Mouse (Mus musculus) kidney, embryonic 14.5 days (tissue): Measurements from ENCODE around the gene Sp6. TPM values are rescaled to one million over a fixed set of nuclear protein-coding genes. Genes with fewer than 3 reads are reported as not detected.

Source experiments
- ATAC-seq: fragments of 200-750 bp; cut with Nextera tagmentation; 2 replicates; pipeline ENCODE4 v1.8.0; 2017; ENCODE audit warnings: moderate number of reproducible peaks, mild to moderate bottlenecking, moderate TSS enrichment, moderate library complexity; ENCODE audit not compliant: low FRiP score, low TSS enrichment
- H3K27ac ChIP-seq: fragments of 300-500 bp; sonication (generic); 2 replicates; pipeline ENCODE4 v1.5.1; 2014; ENCODE audit warnings: low read depth, mild to moderate bottlenecking, low read length, moderate library complexity, mixed read lengths
- H3K27me3 ChIP-seq: fragments of 300-500 bp; sonication (generic); 2 replicates; pipeline ENCODE4 v1.6.1; 2014; ENCODE audit warnings: mild to moderate bottlenecking, low read length; ENCODE audit not compliant: control insufficient read depth, insufficient read depth
- H3K36me3 ChIP-seq: fragments of 300-500 bp; sonication (generic); 2 replicates; pipeline ENCODE4 v1.6.1; 2014; ENCODE audit warnings: low read length, mixed read lengths; ENCODE audit not compliant: control insufficient read depth, insufficient read depth
- H3K4me1 ChIP-seq: fragments of 300-500 bp; sonication (generic); 2 replicates; pipeline ENCODE4 v1.6.1; 2014; ENCODE audit warnings: low read length, mixed read lengths; ENCODE audit not compliant: control insufficient read depth, insufficient read depth
- H3K4me2 ChIP-seq: fragments of 300-500 bp; sonication (generic); replicated peaks from 2 replicates; pipeline ENCODE4 v1.6.1; 2014; ENCODE audit warnings: low read depth, mild to moderate bottlenecking, low read length
- H3K4me3 ChIP-seq: fragments of 300-500 bp; sonication (generic); 2 replicates; pipeline ENCODE4 v1.5.1; 2014; ENCODE audit warnings: mild to moderate bottlenecking, low read length
- H3K9ac ChIP-seq: fragments of 300-500 bp; sonication (generic); 2 replicates; pipeline ENCODE4 v1.6.1; 2014; ENCODE audit warnings: low read depth, mild to moderate bottlenecking, low read length, moderate library complexity
- H3K9me3 ChIP-seq: fragments of 300-500 bp; sonication (generic); 2 replicates; pipeline ENCODE4 v1.6.1; 2016; ENCODE audit warnings: low read length; ENCODE audit not compliant: control insufficient read depth
- WGBS: fragments of 180-500 bp; shearing (Covaris S2); extraction: QIAGEN DNeasy Blood & Tissue Kit; methylation state at CpG from one replicate; pipeline ENCODE4 v1.1.7; 2014; 5-methylcytosine and 5-hydroxymethylcytosine counted together
- polyA plus RNA-seq: library from polyadenylated mRNA; unstranded; fragments of >200 nt; fragmentation: Nextera tagmentation; extraction: Ambion mirVana; gene quantifications from 2 replicates; pipeline ENCODE4 v1.2.1, GENCODE M21; 2014

Gene Sp6
- polyA plus RNA-seq, 1 experiment from 2014 or later = 0.57 TPM

DNA sequence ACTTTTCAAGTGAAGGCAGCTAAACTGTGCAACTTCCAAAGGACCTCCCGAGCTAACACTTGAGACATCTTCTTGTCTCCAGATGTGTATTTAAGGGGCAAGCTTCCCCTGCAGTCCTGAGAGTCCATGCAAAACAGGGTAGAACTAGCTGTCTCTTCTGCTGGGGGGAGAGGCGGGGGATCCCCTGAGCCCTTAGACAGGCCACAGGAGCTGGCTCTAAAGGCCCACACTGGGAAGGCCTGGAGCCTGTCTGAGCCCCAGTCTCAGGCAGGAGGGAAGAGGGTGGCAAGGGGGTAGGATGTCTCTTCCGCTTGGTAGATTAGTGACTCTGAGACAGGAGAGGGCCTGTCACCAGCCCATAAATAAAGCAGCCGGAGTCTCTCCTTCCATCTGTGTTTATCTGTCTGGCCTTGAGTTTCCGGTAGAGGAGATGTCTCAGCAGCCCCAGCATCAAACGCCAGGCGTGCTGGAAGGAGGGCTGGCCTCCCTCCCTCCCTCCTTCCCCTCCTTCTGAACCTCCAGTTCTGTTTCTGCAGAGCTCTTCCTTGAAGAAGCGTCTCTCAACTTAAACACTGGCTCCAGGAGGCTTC is 20.4 kb upstream of the Sp6 start:
- H3K4me2 ChIP-seq = no peak overlapping the region
- WGBS = 10% methylated on average over 7 of the region's 8 CpGs
- peak overlapping the region; percentile 75 for H3K27ac ChIP-seq
- H3K27me3 ChIP-seq = peaks cover 8% of the 10 kb centered on the region; the same call in 1 of the 2 replicates
- no peaks in the 10 kb centered on the region for H3K9me3 ChIP-seq
- H3K9ac ChIP-seq = 0 out of 2 replicates have a peak overlapping the region, but pooled peaks have one; percentile 5
- H3K4me1 ChIP-seq = peaks cover 40% of the 10 kb centered on the region
- H3K36me3 ChIP-seq = no peaks in the 10 kb centered on the region
- peak; percentile 70 for ATAC-seq
- H3K4me3 ChIP-seq = no peak overlapping the region

- Histone ChIP-seq H3K4me2 (no peak overlapping the region), H3K27ac (no peak overlapping the region), H3K27me3 (peaks cover 17% of the 10 kb centered on the region; the same call in 1 of the 2 replicates), H3K4me1 (peaks cover 36% of the 10 kb centered on the region), H3K9me3 (no peaks in the 10 kb centered on the region), H3K4me3 (no peak overlapping the region), H3K36me3 (no peaks in the 10 kb centered on the region), H3K9ac (no peak overlapping the region)
- 0 out of 2 replicates have a peak, but pooled peaks have one; percentile 14 for ATAC-seq
- 26% methylated on average over 5 of the region's 5 CpGs for WGBS
Observed at GRCm38 (mm10) chr11:96995031-96995430, 18.2 kb upstream of the Sp6 start.

DNA sequence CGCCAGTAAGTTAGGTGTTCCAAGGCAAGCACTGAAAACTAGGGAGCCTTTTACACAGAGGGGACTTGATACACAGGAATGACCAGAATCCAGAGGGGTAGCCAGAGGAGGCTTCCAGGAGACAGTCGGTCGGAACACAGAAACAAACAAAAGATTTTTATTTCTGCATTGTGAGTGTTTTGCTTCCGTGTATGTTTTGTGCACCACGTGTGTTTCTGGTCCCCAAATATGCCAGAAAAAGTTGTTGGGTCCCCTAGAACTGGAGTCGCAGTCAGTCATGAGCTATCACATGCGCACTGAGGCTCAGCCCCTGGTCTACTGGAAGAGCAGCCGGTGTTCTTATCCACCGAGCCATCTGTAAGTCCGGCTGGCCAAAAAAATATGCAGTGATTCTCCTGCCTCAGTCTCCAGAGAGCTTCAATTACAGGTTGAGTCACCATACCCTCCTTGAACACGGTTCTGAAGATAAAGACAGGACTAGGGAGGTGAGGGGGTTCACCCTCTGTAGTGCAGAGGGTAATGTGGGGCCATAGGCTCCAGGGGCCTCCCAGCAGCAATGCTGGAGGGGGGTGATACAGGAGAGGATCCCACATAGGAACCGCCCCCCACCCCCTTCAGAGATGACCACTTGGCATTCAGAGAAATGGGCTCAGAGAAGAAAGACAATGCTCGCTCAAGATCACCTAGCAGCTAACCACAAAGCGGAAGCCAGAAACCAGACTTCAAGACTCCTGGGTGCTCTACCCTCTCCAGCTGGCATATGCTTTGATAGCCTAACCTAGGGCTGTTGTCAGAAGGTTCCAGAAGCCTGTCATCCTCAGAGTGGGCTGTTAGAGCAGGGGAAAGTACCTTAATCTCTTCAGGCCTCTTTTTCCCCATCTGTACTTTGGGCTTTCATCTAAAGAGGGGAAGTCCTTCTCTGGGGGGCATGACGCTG is 17.1 kb upstream of the Sp6 start:
- no peak overlapping the region for H3K27ac ChIP-seq
- H3K4me3 ChIP-seq = no peak overlapping the region
- H3K4me1 ChIP-seq = peaks cover 36% of the 10 kb centered on the region
- 83% methylated on average over 15 of the region's 15 CpGs for WGBS
- H3K4me2 ChIP-seq = no peak overlapping the region
- no peaks in the 10 kb centered on the region for H3K36me3 ChIP-seq
- no peak for ATAC-seq
- H3K9ac ChIP-seq = no peak overlapping the region
- peaks cover 17% of the 10 kb centered on the region; the same call in 1 of the 2 replicates for H3K27me3 ChIP-seq
- H3K9me3 ChIP-seq = no peaks in the 10 kb centered on the region

GRCm38 (mm10) chr11:96996773-96997379 is 16.3 kb upstream of the Sp6 start:
- Histone ChIP-seq H3K4me3 (peak overlapping the region; percentile 29), H3K9me3 (no peaks in the 10 kb centered on the region), H3K27me3 (peaks cover 17% of the 10 kb centered on the region; the same call in 1 of the 2 replicates), H3K36me3 (no peaks in the 10 kb centered on the region), H3K4me2 (peak overlapping the region; percentile 60), H3K9ac (peak overlapping the region; percentile 59), H3K4me1 (peaks cover 36% of the 10 kb centered on the region), H3K27ac (no peak overlapping the region; the same call in 1 of the 2 replicates)
- no peak for ATAC-seq
- WGBS = 18% methylated on average over 17 of the region's 17 CpGs

GRCm38 (mm10) chr11:96997380-96997956 is 15.7 kb upstream of the Sp6 start:
- 6% methylated on average over 30 of the region's 30 CpGs for WGBS
- Histone ChIP-seq H3K9ac (peak overlapping the region; percentile 59), H3K4me1 (peaks cover 30% of the 10 kb centered on the region), H3K4me2 (peak overlapping the region; percentile 60), H3K27me3 (peaks cover 17% of the 10 kb centered on the region; the same call in 1 of the 2 replicates), H3K27ac (no peak overlapping the region; the same call in 1 of the 2 replicates), H3K36me3 (no peaks in the 10 kb centered on the region), H3K9me3 (no peaks in the 10 kb centered on the region), H3K4me3 (peak overlapping the region; percentile 29)
- ATAC-seq = 0 out of 2 replicates have a peak, but pooled peaks have one; percentile 13

GRCm38 (mm10) chr11:97003170-97003569 is 10.0 kb upstream of the Sp6 start:
- H3K9ac ChIP-seq = no peak overlapping the region
- H3K4me1 ChIP-seq = no peaks in the 10 kb centered on the region
- no peaks in the 10 kb centered on the region for H3K36me3 ChIP-seq
- 29% methylated on average over 5 of the region's 5 CpGs for WGBS
- no peak overlapping the region for H3K27ac ChIP-seq
- ATAC-seq = no peak
- H3K27me3 ChIP-seq = peaks cover 24% of the 10 kb centered on the region; the same call in 1 of the 2 replicates
- H3K4me2 ChIP-seq = no peak overlapping the region
- H3K9me3 ChIP-seq = no peaks in the 10 kb centered on the region
- H3K4me3 ChIP-seq = no peak overlapping the region

- no peak overlapping the region for H3K27ac ChIP-seq
- ATAC-seq = no peak
- 53% methylated on average over 9 of the region's 9 CpGs for WGBS
- no peak overlapping the region for H3K9ac ChIP-seq
- H3K4me1 ChIP-seq = no peaks in the 10 kb centered on the region
- H3K36me3 ChIP-seq = no peaks in the 10 kb centered on the region
- no peak overlapping the region for H3K4me3 ChIP-seq
- peaks cover 23% of the 10 kb centered on the region; the same call in 1 of the 2 replicates for H3K27me3 ChIP-seq
- H3K9me3 ChIP-seq = no peaks in the 10 kb centered on the region
- no peak overlapping the region for H3K4me2 ChIP-seq
Observed at GRCm38 (mm10) chr11:97007093-97007794, 6.0 kb upstream of the Sp6 start.

- 55% methylated on average over 8 of the region's 8 CpGs for WGBS
- ATAC-seq = no peak
- no peaks in the 10 kb centered on the region for H3K36me3 ChIP-seq
- no peak overlapping the region for H3K4me3 ChIP-seq
- H3K27me3 ChIP-seq = peaks cover 17% of the 10 kb centered on the region; the same call in 1 of the 2 replicates
- H3K4me1 ChIP-seq = no peaks in the 10 kb centered on the region
- no peak overlapping the region for H3K9ac ChIP-seq
- H3K9me3 ChIP-seq = no peaks in the 10 kb centered on the region
- no peak overlapping the region for H3K4me2 ChIP-seq
- no peak overlapping the region for H3K27ac ChIP-seq
Observed at GRCm38 (mm10) chr11:97009198-97009790, 3.9 kb upstream of the Sp6 start.
